Mouse (Mus musculus): ENCODE measurements around the gene Sema4f. TPM values are rescaled to one million over a fixed set of nuclear protein-coding genes. Genes with fewer than 3 reads are reported as not detected.

Sema4f gene
- total RNA-seq, 2 experiments from 2014 or later, result 2.0 to 3.5 TPM

DNA sequence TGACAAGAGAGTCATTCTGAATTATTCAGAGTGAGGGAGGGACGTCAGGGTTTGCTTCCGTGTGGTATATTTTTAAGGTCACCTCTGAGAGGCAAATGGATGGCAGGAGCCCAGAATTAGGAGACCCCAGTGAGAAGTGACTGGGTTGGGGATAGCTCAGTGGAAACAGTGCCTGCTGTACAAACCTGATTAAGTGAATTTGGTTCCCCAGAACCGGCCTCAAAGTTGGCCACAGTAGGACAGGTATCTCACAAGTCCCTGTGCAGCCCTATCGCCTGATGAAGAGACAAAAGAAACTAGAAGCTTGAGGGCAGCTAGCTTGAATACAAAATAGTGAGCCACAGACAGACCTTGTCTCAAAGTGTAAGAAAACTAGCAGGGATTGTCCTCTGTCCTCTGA lies 23.1 kb downstream of the Sema4f start:
- no peak for DNase-seq (ENCODE audit: low spot score in 2 of 2)

- peak; percentile 25 to 37 for DNase-seq (ENCODE audit: low spot score in 2 of 2)
These were observed 23.7 kb downstream of the Sema4f start for GRCm38 (mm10) chr6:82915889-82916288.

DNA sequence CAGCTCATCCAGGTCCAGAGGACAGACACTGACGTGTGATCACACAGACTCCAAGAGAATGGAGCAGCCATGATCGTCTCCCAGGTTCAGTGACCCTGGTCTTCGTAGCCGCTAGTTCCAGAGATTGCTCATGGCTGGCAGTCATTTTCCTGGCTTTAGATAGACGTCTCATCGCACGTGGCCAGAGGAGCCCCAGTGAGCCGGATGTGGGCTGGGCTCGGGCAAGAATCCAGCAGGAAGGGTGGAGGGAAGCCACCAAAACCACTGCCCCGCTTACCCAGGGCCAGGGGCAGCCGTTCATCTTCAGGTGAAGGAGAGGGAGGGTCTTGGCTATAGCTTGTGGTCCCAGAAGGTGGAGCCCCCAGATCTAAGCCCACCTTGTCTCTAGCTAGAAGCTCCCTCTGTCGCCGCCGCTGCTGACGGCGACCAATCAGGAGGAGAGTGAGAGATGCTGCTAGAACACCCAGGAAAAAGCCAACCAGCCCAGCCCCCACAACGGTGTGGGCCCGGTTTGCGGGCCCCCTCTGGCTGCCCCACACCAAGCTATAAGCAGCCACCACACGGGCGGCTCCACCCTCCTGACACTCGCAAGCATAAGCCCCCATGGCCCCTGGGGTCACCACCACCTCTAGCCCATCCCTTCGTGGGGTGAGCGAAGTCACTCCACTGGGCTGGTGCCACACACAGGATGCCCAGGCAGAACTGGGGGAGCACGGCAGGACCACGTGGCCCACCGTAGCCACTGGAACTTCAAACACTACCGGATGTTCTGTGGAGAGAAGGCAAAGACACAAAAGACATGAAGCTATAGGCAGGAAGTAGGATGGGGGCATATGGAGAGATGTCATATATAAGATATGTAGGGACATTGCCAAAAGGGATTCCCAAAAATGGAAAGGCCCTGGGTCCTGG lies 26.0 kb downstream of the Sema4f start:
- no peak for DNase-seq (ENCODE audit: low spot score in 2 of 2)

DNA sequence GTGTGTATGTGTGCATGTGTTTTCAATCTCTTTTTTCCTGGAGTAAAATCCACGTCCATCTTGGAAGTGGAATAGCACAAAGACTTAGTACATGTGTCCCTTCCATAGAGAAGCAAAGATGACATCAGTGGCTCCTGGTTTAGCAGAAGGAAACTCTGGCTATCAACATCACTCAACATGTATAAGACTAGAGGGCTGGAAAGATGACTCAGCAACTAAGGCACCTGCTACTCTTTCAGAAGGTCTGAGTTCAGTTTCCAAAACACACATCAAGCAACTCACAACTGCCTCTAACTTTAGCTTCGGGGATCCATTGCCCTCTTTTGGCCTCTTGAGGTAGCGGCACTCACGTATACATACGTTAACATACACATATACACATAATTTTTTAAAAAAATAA lies 28.3 kb downstream of the Sema4f start:
- no peak for DNase-seq (ENCODE audit: low spot score in 2 of 2)

DNA sequence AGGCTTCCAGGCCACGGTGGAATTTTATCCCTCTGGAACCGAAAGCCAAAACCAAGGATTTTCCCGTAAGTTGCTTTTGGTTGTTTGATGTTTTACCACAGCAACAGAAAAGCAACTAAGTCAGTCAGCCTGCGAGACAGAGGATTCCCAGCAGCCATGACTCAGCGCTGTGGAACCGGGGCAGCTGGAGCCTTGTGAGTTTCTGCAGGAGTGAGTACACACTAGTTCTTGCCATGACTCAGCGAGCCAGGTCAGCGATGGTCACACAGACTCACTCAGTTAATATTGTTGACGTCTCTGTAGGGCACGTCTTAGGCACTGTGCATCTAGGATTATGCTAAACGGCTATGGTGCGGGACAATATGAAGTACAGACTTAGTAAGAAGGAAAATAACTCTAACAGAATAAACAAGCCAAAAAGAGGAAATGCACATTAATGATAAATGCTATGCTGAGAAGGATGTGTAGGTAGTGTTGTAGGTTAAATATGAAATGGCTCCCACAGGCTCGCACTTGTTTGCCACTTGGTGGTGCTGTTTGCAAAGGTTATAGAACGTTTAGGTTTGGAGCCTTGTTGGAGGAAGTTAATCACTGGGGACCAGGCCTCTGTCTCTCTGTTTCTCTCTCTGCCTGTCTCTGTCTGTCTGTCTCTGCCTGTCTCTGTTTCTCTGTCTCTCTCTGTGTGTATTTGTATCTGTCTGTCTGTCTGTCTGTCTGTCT lies 30.3 kb downstream of the Sema4f start:
- no peak for DNase-seq (ENCODE audit: low spot score in 2 of 2)

DNA sequence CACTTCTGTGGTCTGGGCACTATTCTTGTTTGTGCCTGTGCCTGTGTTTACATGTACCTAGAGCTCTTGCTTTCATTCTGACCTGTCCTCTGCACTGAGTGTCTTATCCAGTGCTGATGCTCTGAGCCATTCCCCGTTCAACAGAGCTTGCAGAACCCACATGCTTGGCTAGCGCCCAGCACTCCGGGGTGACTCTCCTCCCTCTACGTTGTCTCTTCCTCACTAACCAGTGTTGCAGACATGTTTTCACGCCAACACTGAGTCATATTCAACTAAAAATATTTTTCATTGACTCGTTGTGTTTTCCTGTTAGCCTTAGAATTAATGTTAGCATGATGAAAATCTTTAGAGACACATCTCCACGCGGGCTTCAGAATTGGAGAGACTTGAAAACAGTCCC lies 31.5 kb downstream of the Sema4f start:
- no peak for DNase-seq (ENCODE audit: low spot score in 2 of 2)

DNA sequence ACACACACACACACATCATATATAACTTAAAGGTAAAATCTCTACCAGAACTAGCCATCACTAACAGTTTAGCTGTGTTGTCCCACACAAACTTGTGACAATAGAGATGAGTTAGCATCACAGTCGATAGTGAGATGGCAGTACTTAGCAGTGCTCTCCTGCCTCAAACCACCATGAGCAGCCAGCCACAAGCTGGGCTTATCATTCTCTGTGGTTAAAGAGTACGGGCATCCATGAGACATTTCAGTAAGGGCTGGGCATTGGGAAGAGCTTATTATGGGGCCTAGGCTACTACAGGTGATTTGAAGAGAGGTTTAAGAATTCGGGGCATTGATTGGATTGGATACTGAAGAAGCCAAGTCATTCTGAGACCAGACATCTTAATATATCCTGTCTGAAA lies 32.6 kb downstream of the Sema4f start:
- DNase-seq (ENCODE audit: low spot score in 2 of 2), result no peak

DNA sequence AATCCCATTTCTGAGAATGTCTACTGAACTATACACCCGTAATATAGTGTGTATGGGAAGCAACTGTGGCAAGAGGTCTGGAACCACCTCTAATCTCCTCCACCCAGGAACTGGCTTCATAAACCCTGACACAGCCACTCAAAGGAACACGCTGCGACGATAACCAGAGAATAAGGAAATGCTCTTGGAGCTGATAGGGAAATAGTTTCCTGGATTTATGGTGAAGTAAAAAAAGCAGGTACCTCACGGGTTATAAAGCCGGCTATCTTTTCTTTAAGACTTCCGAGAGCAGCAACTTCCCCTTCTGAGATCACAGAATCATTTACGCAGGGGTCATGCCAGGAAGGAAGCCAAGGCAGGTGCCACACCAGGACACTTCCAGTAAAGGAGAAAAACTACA lies 37.0 kb downstream of the Sema4f start:
- no peak for DNase-seq (ENCODE audit: low spot score in 2 of 2)

- no peak for DNase-seq (ENCODE audit: low spot score in 2 of 2)
These were observed 40.8 kb downstream of the Sema4f start for GRCm38 (mm10) chr6:82898745-82899144.

GRCm38 (mm10) chr6:82898227-82898626 lies 41.3 kb downstream of the Sema4f start:
- DNase-seq (ENCODE audit: low spot score in 2 of 2), result no peak

- no peak for DNase-seq (ENCODE audit: low spot score in 2 of 2)
These were observed 42.3 kb downstream of the Sema4f start for GRCm38 (mm10) chr6:82897311-82897710.

DNA sequence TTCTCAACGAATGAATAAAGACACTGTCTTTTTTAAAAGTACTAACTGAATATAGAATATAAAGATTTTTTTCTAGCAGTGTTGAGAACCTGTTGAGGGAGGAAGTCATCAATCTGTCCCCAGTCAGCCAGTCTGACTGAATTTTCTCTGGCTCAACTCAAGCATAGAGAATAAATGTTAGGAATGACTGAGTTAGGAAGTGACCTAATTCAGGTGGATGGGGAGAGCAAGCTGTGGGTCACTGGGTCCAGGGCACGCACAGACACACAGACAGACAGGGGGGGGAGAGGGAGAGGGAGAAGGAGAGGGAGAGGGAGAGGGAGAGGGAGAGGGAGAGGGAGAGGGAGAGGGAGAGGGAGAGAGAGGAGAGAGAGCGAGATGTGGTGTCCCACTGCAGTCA lies 46.2 kb downstream of the Sema4f start:
- DNase-seq (ENCODE audit: low spot score in 2 of 2), result no peak

DNA sequence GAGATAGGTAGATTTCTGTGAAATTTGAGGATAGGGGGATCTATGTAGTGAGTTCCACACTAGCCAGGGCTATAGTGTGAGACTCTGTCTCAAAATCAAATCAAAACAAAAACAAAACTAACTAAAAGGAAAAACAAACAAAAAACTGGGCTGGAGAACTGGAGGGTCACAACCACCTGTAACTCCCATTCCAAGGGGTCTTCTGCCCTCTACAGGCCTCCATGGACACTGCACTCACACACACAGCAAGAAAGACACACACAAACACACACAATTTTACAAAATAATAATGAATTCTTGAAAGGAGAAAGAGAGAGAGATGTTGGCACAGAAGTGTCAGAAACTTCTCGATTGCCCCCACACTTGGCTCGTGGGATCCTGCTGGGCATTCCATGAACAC lies 47.0 kb downstream of the Sema4f start:
- no peak for DNase-seq (ENCODE audit: low spot score in 2 of 2)

GRCm38 (mm10) chr6:82891488-82891887 lies 48.1 kb downstream of the Sema4f start:
- no peak for DNase-seq (ENCODE audit: low spot score in 2 of 2)

- no peak for DNase-seq (ENCODE audit: low spot score in 2 of 2)
These were observed 53.2 kb downstream of the Sema4f start for GRCm38 (mm10) chr6:82886330-82886729.

- no peak for DNase-seq (ENCODE audit: low spot score in 2 of 2)
These were observed 53.7 kb downstream of the Sema4f start for GRCm38 (mm10) chr6:82885909-82886308.

DNA sequence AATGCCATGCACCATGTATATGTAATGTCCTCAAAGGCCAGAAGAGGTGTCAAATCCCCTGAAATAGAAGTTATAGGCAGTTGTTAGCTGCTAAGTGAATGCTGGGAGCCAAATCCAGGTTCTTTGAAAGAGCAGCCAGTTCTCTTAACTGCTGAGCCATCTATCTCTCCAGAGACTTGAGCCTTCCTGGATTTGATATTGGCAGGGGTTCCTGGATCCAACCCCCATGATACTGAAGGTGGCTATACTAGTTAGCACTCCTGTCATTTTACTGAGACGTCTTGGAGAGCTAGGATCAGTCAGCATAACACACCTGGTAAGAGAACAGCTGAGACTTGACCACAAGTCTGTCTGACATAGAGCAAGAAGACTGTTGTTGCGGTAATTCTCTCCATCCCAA lies 54.1 kb downstream of the Sema4f start:
- DNase-seq (ENCODE audit: low spot score in 2 of 2), result no peak

- DNase-seq (ENCODE audit: low spot score in 2 of 2), result no peak
These were observed 55.0 kb downstream of the Sema4f start for GRCm38 (mm10) chr6:82884570-82884969.

GRCm38 (mm10) chr6:82881485-82882096 lies 58.0 kb downstream of the Sema4f start:
- DNase-seq (ENCODE audit: low spot score in 2 of 2), result peak; percentile 35 to 58

GRCm38 (mm10) chr6:82880807-82881206 lies 58.8 kb downstream of the Sema4f start:
- no peak for DNase-seq (ENCODE audit: low spot score in 2 of 2)

DNA sequence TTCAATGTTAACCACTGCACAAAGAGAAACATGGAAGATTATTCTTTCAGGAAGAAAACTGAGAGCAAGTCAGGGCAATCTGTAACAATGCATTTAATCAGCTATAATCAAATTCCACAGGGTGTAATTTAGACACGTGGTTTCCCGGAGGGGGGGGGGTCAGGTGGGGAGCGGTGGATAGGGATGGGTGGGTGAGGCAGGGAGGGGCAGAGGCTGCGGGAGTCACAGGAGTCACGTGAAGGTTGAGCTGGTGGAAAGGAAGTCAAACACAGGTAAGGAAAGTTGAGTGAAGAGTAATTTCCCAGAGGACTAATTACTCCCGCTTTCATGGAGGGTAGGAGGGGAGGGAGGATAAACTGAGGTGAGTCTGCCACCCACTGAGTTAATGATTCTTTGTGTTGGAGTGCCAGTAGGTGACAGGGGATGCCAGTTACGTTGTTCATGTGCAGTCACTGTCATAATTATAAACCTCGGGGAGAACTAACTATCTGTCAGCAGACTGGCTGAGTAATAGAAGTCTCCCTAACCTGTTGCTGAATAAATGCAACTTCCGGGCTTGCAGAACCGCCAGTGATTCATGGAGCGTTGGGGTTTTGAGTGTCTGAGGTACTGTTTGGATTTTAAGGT lies 60.0 kb downstream of the Sema4f start:
- DNase-seq (ENCODE audit: low spot score in 2 of 2), result no peak

DNA sequence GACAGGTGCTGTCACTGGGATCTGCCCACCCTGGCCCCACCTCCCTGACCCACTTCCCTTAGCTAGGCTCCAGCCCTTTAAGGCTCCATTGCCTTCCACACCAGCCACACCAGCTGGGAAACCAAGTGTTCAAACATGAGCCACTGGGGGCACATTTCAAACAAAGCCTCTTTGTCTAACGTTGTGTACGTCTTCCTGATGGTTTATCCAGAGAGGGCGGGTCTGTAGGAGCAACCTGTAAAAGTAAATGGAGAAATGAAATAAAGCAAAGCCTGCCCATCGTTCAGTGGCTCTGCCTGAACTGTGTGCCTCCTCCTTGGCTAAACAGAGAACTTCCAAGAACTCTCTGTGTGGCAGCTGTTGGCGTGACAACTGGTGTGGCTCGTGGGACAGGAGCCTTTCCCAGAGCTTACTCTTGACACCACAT lies 64.0 kb downstream of the Sema4f start:
- DNase-seq (ENCODE audit: low spot score in 2 of 2), result no peak
